Mouse (Mus musculus) liver, embryonic 14.5 days (tissue): ENCODE data around the gene Intu.
A peak's percentile ranks its signal among the peaks of the same experiment; 100 is the strongest.

Experiments
- CTCF ChIP-seq: IDR thresholded peaks from 2 replicates; pipeline ENCODE4 v1.5.1; 2016; ENCODE audit warnings: antibody characterized with exemption, low read depth, control low read depth
- EP300 ChIP-seq: IDR thresholded peaks from 2 replicates; pipeline ENCODE4 v1.6.1; 2016; ENCODE audit warnings: antibody characterized with exemption, low read depth

GRCm38 (mm10) chr3:40491742-40492141 is 39.3 kb upstream of the Intu start:
- TF ChIP-seq EP300 (no peak), CTCF (peak; percentile 79)
